Mouse (Mus musculus) MEL (cell line): ENCODE measurements around the gene Gm28042. TPM values are rescaled to one million over a fixed set of nuclear protein-coding genes. Genes with fewer than 3 reads are reported as not detected.

Source experiments
- DNase-seq: peaks from one replicate; pipeline ENCODE4 v3.0.0; 2011; ENCODE audit warnings: low read depth, low spot score
- H3K27ac ChIP-seq: 2 replicates; pipeline ENCODE4 v1.5.1; 2012; ENCODE audit warnings: low read depth, mild to moderate bottlenecking, control low read depth, low read length, moderate library complexity; ENCODE audit not compliant: control insufficient read depth
- H3K27me3 ChIP-seq, 2 experiments: fragments of 150-350 bp in 1 of 2; sonication (generic) in 1 of 2; 2 replicates each; pipeline ENCODE4 v1.6.1; 2012; ENCODE audit warnings: low read length in 2 of 2, mild to moderate bottlenecking in 2 of 2, improper control_type of control experiment in 1 of 2, moderate library complexity in 1 of 2; ENCODE audit not compliant: insufficient read depth in 2 of 2, control insufficient read depth in 1 of 2
- H3K36me3 ChIP-seq, 2 experiments: 2 replicates each; pipeline ENCODE4 v1.6.1; 2012 to 2014; ENCODE audit warnings: low read length in 2 of 2, improper control_type of control experiment in 1 of 2, inconsistent platforms in 1 of 2, mild to moderate bottlenecking in 1 of 2; ENCODE audit not compliant: insufficient read depth in 2 of 2, control insufficient read depth in 1 of 2
- H3K4me1 ChIP-seq, 2 experiments: fragments of 150-350 bp in 1 of 2; sonication (generic) in 1 of 2; 2 replicates each; pipeline ENCODE4 v1.6.1; 2012; ENCODE audit warnings: low read length in 2 of 2, improper control_type of control experiment in 1 of 2, mild to moderate bottlenecking in 1 of 2; ENCODE audit not compliant: insufficient read depth in 2 of 2, control insufficient read depth in 1 of 2
- H3K4me3 ChIP-seq, 2 experiments: fragments of 150-350 bp in 1 of 2; sonication (generic) in 1 of 2; 2 replicates each; pipeline ENCODE4 v1.5.1; 2012; ENCODE audit warnings: low read depth in 2 of 2, low read length in 2 of 2, mild to moderate bottlenecking in 2 of 2, moderate library complexity in 2 of 2, control low read depth in 1 of 2, improper control_type of control experiment in 1 of 2; ENCODE audit not compliant: control insufficient read depth in 1 of 2, insufficient read depth in 1 of 2
- H3K79me2 ChIP-seq: 2 replicates; pipeline ENCODE4 v1.6.1; 2012; ENCODE audit warnings: mild to moderate bottlenecking, low read length, moderate library complexity; ENCODE audit not compliant: control insufficient read depth, poor library complexity, insufficient read depth
- H3K9ac ChIP-seq: 2 replicates; pipeline ENCODE4 v1.6.1; 2012; ENCODE audit warnings: low read depth, mild to moderate bottlenecking, control low read depth, low read length, moderate library complexity; ENCODE audit not compliant: control insufficient read depth, poor library complexity, severe bottlenecking
- H3K9me3 ChIP-seq: fragments of 150-350 bp; sonication (generic); replicated peaks from 2 replicates; pipeline ENCODE4 v1.6.1; 2012; ENCODE audit warnings: mild to moderate bottlenecking, low read length, improper control_type of control experiment, moderate library complexity; ENCODE audit not compliant: insufficient read depth
- CHD1 ChIP-seq: IDR thresholded peaks from 2 replicates; pipeline ENCODE4 v1.6.1; 2012; ENCODE audit warnings: low read depth, mild to moderate bottlenecking, inconsistent platforms, low read length, improper control_type of control experiment
- CHD2 ChIP-seq: IDR thresholded peaks from 2 replicates; pipeline ENCODE4 v1.6.1; 2011; ENCODE audit warnings: low read length, improper control_type of control experiment
- GABPA ChIP-seq: IDR thresholded peaks from 2 replicates; pipeline ENCODE4 v1.6.1; 2012; ENCODE audit warnings: low read depth, mild to moderate bottlenecking, inconsistent platforms, low read length, improper control_type of control experiment, moderate library complexity
- HCFC1 ChIP-seq: IDR thresholded peaks from 2 replicates; pipeline ENCODE4 v1.6.1; 2012; ENCODE audit warnings: low read depth, mild to moderate bottlenecking, inconsistent platforms, low read length, improper control_type of control experiment, moderate library complexity
- MAFK ChIP-seq: IDR thresholded peaks from 2 replicates; pipeline ENCODE4 v1.6.1; 2011; ENCODE audit warnings: low read depth, mild to moderate bottlenecking, low read length, improper control_type of control experiment, borderline replicate concordance
- MAZ ChIP-seq: IDR thresholded peaks from 2 replicates; pipeline ENCODE4 v1.6.1; 2012; ENCODE audit warnings: low read depth, mild to moderate bottlenecking, inconsistent platforms, low read length, improper control_type of control experiment
- MEF2A ChIP-seq: IDR thresholded peaks from 2 replicates; pipeline ENCODE4 v1.6.1; 2014; ENCODE audit warnings: low read depth, mild to moderate bottlenecking, inconsistent platforms, low read length, improper control_type of control experiment; ENCODE audit not compliant: poor library complexity, insufficient replicate concordance, severe bottlenecking; ENCODE audit errors: extremely low read depth
- POLR2AphosphoS2 ChIP-seq: IDR thresholded peaks from 2 replicates; pipeline ENCODE4 v1.6.1; 2011; ENCODE audit warnings: low read length, improper control_type of control experiment
- POLR2AphosphoS5 ChIP-seq: IDR thresholded peaks from 2 replicates; pipeline ENCODE4 v1.6.1; 2012; ENCODE audit warnings: low read depth, borderline replicate concordance, mild to moderate bottlenecking, inconsistent platforms, low read length, moderate library complexity, mixed read lengths
- RAD21 ChIP-seq: IDR thresholded peaks from 2 replicates; pipeline ENCODE4 v1.6.1; 2011; ENCODE audit warnings: mild to moderate bottlenecking, low read depth, low read length, improper control_type of control experiment
- RCOR1 ChIP-seq: IDR thresholded peaks from 2 replicates; pipeline ENCODE4 v1.6.1; 2012; ENCODE audit warnings: low read depth, mild to moderate bottlenecking, inconsistent platforms, low read length, improper control_type of control experiment
- TAL1 ChIP-seq: IDR thresholded peaks from 2 replicates; pipeline ENCODE4 v1.6.1; 2012; ENCODE audit warnings: mild to moderate bottlenecking, inconsistent platforms, low read length, moderate library complexity, mixed read lengths
- TCF12 ChIP-seq: IDR thresholded peaks from 2 replicates; pipeline ENCODE4 v1.6.1; 2014; ENCODE audit warnings: low read depth, mild to moderate bottlenecking, inconsistent platforms, low read length, improper control_type of control experiment, moderate library complexity
- UBTF ChIP-seq: IDR thresholded peaks from 2 replicates; pipeline ENCODE4 v1.6.1; 2012; ENCODE audit warnings: low read depth, mild to moderate bottlenecking, inconsistent platforms, low read length, improper control_type of control experiment, moderate library complexity, borderline replicate concordance; ENCODE audit not compliant: insufficient read depth
- USF1 ChIP-seq: IDR thresholded peaks from 2 replicates; pipeline ENCODE4 v1.6.1; 2014; ENCODE audit warnings: low read depth, mild to moderate bottlenecking, inconsistent platforms, low read length, improper control_type of control experiment, moderate library complexity
- ZKSCAN1 ChIP-seq: IDR thresholded peaks from 2 replicates; pipeline ENCODE4 v1.6.1; 2012; ENCODE audit warnings: low read depth, mild to moderate bottlenecking, inconsistent platforms, low read length, improper control_type of control experiment, moderate library complexity
- ZMIZ1 ChIP-seq: IDR thresholded peaks from 2 replicates; pipeline ENCODE4 v1.6.1; 2012; ENCODE audit warnings: low read depth, mild to moderate bottlenecking, inconsistent platforms, low read length, improper control_type of control experiment, moderate library complexity
- polyA plus RNA-seq, 2 experiments: library from polyadenylated mRNA; stranded (reverse) in 1 of 2; unstranded in 1 of 2; fragments of >175 nt in 1 of 2; fragments of >200 nt in 1 of 2; gene quantifications; 2 replicates each; pipeline versions ENCODE4 v1.2.1 to v1.2.4; 2012; ENCODE audit warnings: low replicate concordance in 2 of 2, low read depth in 1 of 2; ENCODE audit not compliant: insufficient read length in 2 of 2, insufficient read depth in 1 of 2, missing spikeins in 1 of 2
- total RNA-seq: library from RNA; depleted of rRNA; stranded (reverse); fragments of 300-350 nt; gene quantifications from 2 replicates; pipeline ENCODE4 v1.2.3, GENCODE M21; 2012

The Gm28042 gene
- total and polyA plus RNA-seq, 3 experiments = 0.96 to 1.7 TPM; not detected in 1

DNA sequence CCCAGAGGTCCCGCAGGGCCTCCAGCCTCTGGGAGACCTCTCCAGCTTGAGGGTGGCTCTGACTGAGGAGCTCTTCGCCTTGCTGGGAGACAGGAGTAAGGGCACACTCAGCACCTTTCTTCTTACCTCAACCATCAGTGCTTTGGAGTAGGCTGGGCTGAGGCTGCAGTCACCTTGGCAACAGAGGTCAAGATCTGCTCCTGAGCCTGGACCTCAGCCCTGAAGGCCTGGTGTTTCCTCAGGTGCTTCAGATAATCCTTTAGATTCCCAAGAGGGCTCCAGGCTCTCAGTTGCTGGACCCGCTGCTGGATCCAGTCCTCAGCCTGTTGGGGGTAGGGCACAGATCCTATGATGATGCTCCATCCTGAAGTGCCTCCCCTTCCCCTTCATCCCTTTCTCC, 32.2 kb downstream of the Gm28042 start:
- no peak for TF ChIP-seq HCFC1
- no peak for TF ChIP-seq USF1
- TF ChIP-seq RAD21 = no peak
- no peak for TF ChIP-seq ZMIZ1
- no peak for TF ChIP-seq GABPA
- no peak for TF ChIP-seq CHD1
- no peak for TF ChIP-seq POLR2AphosphoS5
- no peak for TF ChIP-seq UBTF
- no peak for TF ChIP-seq POLR2AphosphoS2
- TF ChIP-seq MEF2A = no peak
- TF ChIP-seq MAZ = no peak
- TF ChIP-seq TAL1 = no peak
- Histone ChIP-seq H3K4me1 (no peaks in the 10 kb centered on the region), H3K36me3 (no peaks in the 10 kb centered on the region), H3K79me2 (no peaks in the 10 kb centered on the region), H3K9ac (no peak overlapping the region), H3K27me3 (peaks cover 0 to 2% of the 10 kb centered on the region in 2 experiments; a peak in 1 of 4 replicates), H3K9me3 (no peaks in the 10 kb centered on the region), H3K27ac (no peak overlapping the region), H3K4me3 (no peak overlapping the region)
- DNase-seq = no peak

DNA sequence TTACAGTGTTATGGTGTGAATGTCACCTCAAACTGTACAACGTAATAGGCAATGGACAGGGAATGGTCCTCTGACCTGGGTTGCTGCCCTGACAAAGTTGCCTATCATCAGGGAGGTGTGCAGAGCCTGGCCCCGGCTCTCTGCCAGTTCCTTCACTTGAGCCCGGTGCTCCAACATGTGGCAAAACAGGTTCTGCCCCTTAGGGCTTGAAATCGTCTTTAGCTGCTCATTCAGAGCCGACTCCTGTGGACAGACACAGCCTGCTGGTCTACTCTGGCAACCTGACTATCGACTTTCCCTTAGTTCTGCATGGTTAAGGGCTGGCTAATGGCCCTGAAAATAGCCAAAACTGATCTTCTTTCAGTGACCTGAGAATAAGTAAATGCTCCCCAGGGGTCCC, 32.9 kb downstream of the Gm28042 start:
- Histone ChIP-seq H3K27me3 (peaks cover 0 to 2% of the 10 kb centered on the region in 2 experiments; a peak in 1 of 4 replicates), H3K79me2 (no peaks in the 10 kb centered on the region), H3K4me3 (no peak overlapping the region), H3K9ac (no peak overlapping the region), H3K36me3 (no peaks in the 10 kb centered on the region), H3K27ac (no peak overlapping the region), H3K9me3 (no peaks in the 10 kb centered on the region), H3K4me1 (no peaks in the 10 kb centered on the region)
- TF ChIP-seq TCF12 = no peak
- no peak for TF ChIP-seq RCOR1
- no peak for TF ChIP-seq RAD21
- no peak for TF ChIP-seq MAFK
- no peak for TF ChIP-seq ZKSCAN1
- TF ChIP-seq CHD2 = no peak
- no peak for DNase-seq
